Mouse (Mus musculus): ENCODE results near the gene Scamp2. TPM values are rescaled to one million over a fixed set of nuclear protein-coding genes. Genes with fewer than 3 reads are reported as not detected.

Gene Scamp2
- polyA plus RNA-seq, 1 experiment, result not detected

- Histone ChIP-seq H3K27ac (ENCODE audit: insufficient read depth, low read depth, low read length) (no peak overlapping the region), H3K4me3 (ENCODE audit: insufficient read depth, low read depth, low read length) (no peak overlapping the region), H3K4me1 (ENCODE audit: control insufficient read depth, insufficient read depth, low read length) (no peaks in the 10 kb centered on the region)
- no peak for TF ChIP-seq POLR2A (IDR thresholded peaks at IDR 0.05; ENCODE audit: insufficient read depth, low read depth, low read length)
- TF ChIP-seq CTCF (IDR thresholded peaks at IDR 0.05; ENCODE audit: insufficient read depth, low read depth, low read length), result no peak
- 85% methylated on average over 6 of the region's 6 CpGs for WGBS
Observed at GRCm38 (mm10) chr9:57577144-57577849, 16.6 kb downstream of the Scamp2 start.

GRCm38 (mm10) chr9:57584991-57585390 is 24.2 kb downstream of the Scamp2 start:
- no peak overlapping the region for H3K27ac ChIP-seq (ENCODE audit: insufficient read depth, low read depth, low read length)
- TF ChIP-seq CTCF (IDR thresholded peaks at IDR 0.05; ENCODE audit: insufficient read depth, low read depth, low read length) (no peak), POLR2A (IDR thresholded peaks at IDR 0.05; ENCODE audit: insufficient read depth, low read depth, low read length) (no peak)
- WGBS, result 70% methylated on average over 3 of the region's 3 CpGs
- peaks cover 3% of the 10 kb centered on the region for H3K4me1 ChIP-seq (ENCODE audit: control insufficient read depth, insufficient read depth, low read length)
- H3K4me3 ChIP-seq (ENCODE audit: insufficient read depth, low read depth, low read length), result no peak overlapping the region

- no peak for TF ChIP-seq CTCF (IDR thresholded peaks at IDR 0.05; ENCODE audit: insufficient read depth, low read depth, low read length)
- peak; percentile 29; the same call in 1 of the 2 replicates for TF ChIP-seq POLR2A (IDR thresholded peaks at IDR 0.05; ENCODE audit: insufficient read depth, low read depth, low read length)
- H3K4me3 ChIP-seq (ENCODE audit: insufficient read depth, low read depth, low read length), result peak within 1 kb of the TSS; percentile 86
- H3K4me1 ChIP-seq (ENCODE audit: control insufficient read depth, insufficient read depth, low read length), result peaks cover 7% of the 10 kb centered on the region
- WGBS, result under 1% methylated on average over 58 of the region's 58 CpGs
- H3K27ac ChIP-seq (ENCODE audit: insufficient read depth, low read depth, low read length), result peak within 1 kb of the TSS; percentile 14; the same call in 1 of the 2 replicates
Observed at GRCm38 (mm10) chr9:57589224-57590126, 28.7 kb downstream of the Scamp2 start, which contains the start of gene Ulk3. Gene Ulk3, plus strand, starts transcription at chr9:57589452.

- no peak overlapping the region for H3K4me3 ChIP-seq (ENCODE audit: insufficient read depth, low read depth, low read length)
- H3K4me1 ChIP-seq (ENCODE audit: control insufficient read depth, insufficient read depth, low read length), result peaks cover 7% of the 10 kb centered on the region
- H3K27ac ChIP-seq (ENCODE audit: insufficient read depth, low read depth, low read length), result no peak overlapping the region
- no peak for TF ChIP-seq CTCF (IDR thresholded peaks at IDR 0.05; ENCODE audit: insufficient read depth, low read depth, low read length)
- 36% methylated on average over 5 of the region's 5 CpGs for WGBS
Observed at GRCm38 (mm10) chr9:57590726-57591125, 30.0 kb downstream of the Scamp2 start.

GRCm38 (mm10) chr9:57593454-57594173 is 32.9 kb downstream of the Scamp2 start:
- Histone ChIP-seq H3K4me1 (ENCODE audit: control insufficient read depth, insufficient read depth, low read length) (peaks cover 14% of the 10 kb centered on the region), H3K4me3 (ENCODE audit: insufficient read depth, low read depth, low read length) (no peak overlapping the region), H3K27ac (ENCODE audit: insufficient read depth, low read depth, low read length) (no peak overlapping the region)
- 74% methylated on average over 12 of the region's 12 CpGs for whole genome bisulfite sequencing
- TF ChIP-seq POLR2A (IDR thresholded peaks at IDR 0.05; ENCODE audit: insufficient read depth, low read depth, low read length) (no peak), CTCF (IDR thresholded peaks at IDR 0.05; ENCODE audit: insufficient read depth, low read depth, low read length) (no peak)

GRCm38 (mm10) chr9:57594174-57594509 is 33.4 kb downstream of the Scamp2 start:
- 85% methylated on average over 9 of the region's 9 CpGs for WGBS
- TF ChIP-seq CTCF (IDR thresholded peaks at IDR 0.05; ENCODE audit: insufficient read depth, low read depth, low read length), result no peak
- no peak overlapping the region for H3K27ac ChIP-seq (ENCODE audit: insufficient read depth, low read depth, low read length)

GRCm38 (mm10) chr9:57597265-57597664 is 36.5 kb downstream of the Scamp2 start:
- 91% methylated on average over 8 of the region's 8 CpGs for WGBS
- Histone ChIP-seq H3K4me1 (ENCODE audit: control insufficient read depth, insufficient read depth, low read length) (peaks cover 20% of the 10 kb centered on the region), H3K27ac (ENCODE audit: insufficient read depth, low read depth, low read length) (no peak overlapping the region), H3K4me3 (ENCODE audit: insufficient read depth, low read depth, low read length) (no peak overlapping the region)
- TF ChIP-seq POLR2A (IDR thresholded peaks at IDR 0.05; ENCODE audit: insufficient read depth, low read depth, low read length) (no peak), CTCF (IDR thresholded peaks at IDR 0.05; ENCODE audit: insufficient read depth, low read depth, low read length) (no peak)

More at GRCm38 (mm10) chr9:57594174-57594509, 33.4 kb downstream of the Scamp2 start:
- Histone ChIP-seq H3K4me3 (ENCODE audit: insufficient read depth, low read depth, low read length) (no peak overlapping the region), H3K4me1 (ENCODE audit: control insufficient read depth, insufficient read depth, low read length) (peaks cover 16% of the 10 kb centered on the region)

GRCm38 (mm10) chr9:57597929-57598382 is 37.2 kb downstream of the Scamp2 start:
- 56% methylated on average over 4 of the region's 4 CpGs for WGBS
- H3K4me3 ChIP-seq (ENCODE audit: insufficient read depth, low read depth, low read length), result no peak overlapping the region
- TF ChIP-seq CTCF (IDR thresholded peaks at IDR 0.05; ENCODE audit: insufficient read depth, low read depth, low read length) (no peak), POLR2A (IDR thresholded peaks at IDR 0.05; ENCODE audit: insufficient read depth, low read depth, low read length) (no peak)
- H3K27ac ChIP-seq (ENCODE audit: insufficient read depth, low read depth, low read length), result no peak overlapping the region
- H3K4me1 ChIP-seq (ENCODE audit: control insufficient read depth, insufficient read depth, low read length), result peaks cover 22% of the 10 kb centered on the region
